Mouse (Mus musculus): ENCODE results near the gene Srrm1.

Srrm1 gene

GRCm38 (mm10) chr4:135301166-135301565, 52.0 kb downstream of the Srrm1 start:
- DNase-seq (ENCODE audit: low spot score in 2 of 2), result no peak

- DNase-seq (ENCODE audit: low spot score in 2 of 2), result peak in 1 of 2 experiments; percentile 51
Observed at GRCm38 (mm10) chr4:135300248-135301041, 52.7 kb downstream of the Srrm1 start.

- DNase-seq (ENCODE audit: low spot score in 2 of 2), result no peak
Observed at GRCm38 (mm10) chr4:135298680-135299079, 54.4 kb downstream of the Srrm1 start.

- DNase-seq (ENCODE audit: low spot score in 2 of 2), result no peak
Observed at GRCm38 (mm10) chr4:135297931-135298546, 55.1 kb downstream of the Srrm1 start.

GRCm38 (mm10) chr4:135297146-135297545, 56.0 kb downstream of the Srrm1 start:
- DNase-seq (ENCODE audit: low spot score in 2 of 2), result no peak

GRCm38 (mm10) chr4:135296565-135296964, 56.6 kb downstream of the Srrm1 start:
- no peak for DNase-seq (ENCODE audit: low spot score in 2 of 2)

GRCm38 (mm10) chr4:135293813-135294212, 59.3 kb downstream of the Srrm1 start:
- no peak for DNase-seq (ENCODE audit: low spot score in 2 of 2)

GRCm38 (mm10) chr4:135292477-135293089, 60.5 kb downstream of the Srrm1 start:
- DNase-seq (ENCODE audit: low spot score in 2 of 2), result peak; percentile 58 to 63

GRCm38 (mm10) chr4:135291841-135292240, 61.3 kb downstream of the Srrm1 start:
- no peak for DNase-seq (ENCODE audit: low spot score in 2 of 2)

GRCm38 (mm10) chr4:135291199-135291598, 61.9 kb downstream of the Srrm1 start:
- no peak for DNase-seq (ENCODE audit: low spot score in 2 of 2)

GRCm38 (mm10) chr4:135287975-135288374, 65.1 kb downstream of the Srrm1 start:
- peak in 1 of 2 experiments; percentile 42 for DNase-seq (ENCODE audit: low spot score in 2 of 2)

- DNase-seq (ENCODE audit: low spot score in 2 of 2), result no peak
Observed at GRCm38 (mm10) chr4:135286833-135287395, 66.2 kb downstream of the Srrm1 start.

GRCm38 (mm10) chr4:135286033-135286622, 67.0 kb downstream of the Srrm1 start:
- DNase-seq (ENCODE audit: low spot score in 2 of 2), result no peak

- no peak for DNase-seq (ENCODE audit: low spot score in 2 of 2)
Observed at GRCm38 (mm10) chr4:135285436-135285835, 67.7 kb downstream of the Srrm1 start.

GRCm38 (mm10) chr4:135283875-135284274, 69.2 kb downstream of the Srrm1 start:
- no peak for DNase-seq (ENCODE audit: low spot score in 2 of 2)

- no peak for DNase-seq (ENCODE audit: low spot score in 2 of 2)
Observed at GRCm38 (mm10) chr4:135283417-135283816, 69.7 kb downstream of the Srrm1 start.

- DNase-seq (ENCODE audit: low spot score in 2 of 2), result no peak
Observed at GRCm38 (mm10) chr4:135282651-135283290, 70.3 kb downstream of the Srrm1 start.

GRCm38 (mm10) chr4:135280016-135280415, 73.1 kb downstream of the Srrm1 start:
- peak; percentile 74 to 78 for DNase-seq (ENCODE audit: low spot score in 2 of 2)

- no peak for DNase-seq (ENCODE audit: low spot score in 2 of 2)
Observed at GRCm38 (mm10) chr4:135276681-135277379, 76.3 kb downstream of the Srrm1 start.

- DNase-seq (ENCODE audit: low spot score in 2 of 2), result no peak
Observed at GRCm38 (mm10) chr4:135274761-135275160, 78.4 kb downstream of the Srrm1 start.

- DNase-seq (ENCODE audit: low spot score in 2 of 2), result no peak
Observed at GRCm38 (mm10) chr4:135273307-135273682, 79.8 kb downstream of the Srrm1 start.

All from spleen, postnatal 36 days (tissue).